Mouse (Mus musculus) myocyte (in vitro differentiated cells): ENCODE results near the gene Fbxo41. TPM values are rescaled to one million over a fixed set of nuclear protein-coding genes. Genes with fewer than 3 reads are reported as not detected.
A peak's percentile ranks its signal among the peaks of the same experiment; 100 is the strongest.

Experiments used
- H3K27me3 ChIP-seq: one replicate; pipeline ENCODE4 v1.6.1; 2011; ENCODE audit not compliant: control insufficient read depth, insufficient read depth, insufficient read length
- H3K36me3 ChIP-seq: one replicate; pipeline ENCODE4 v1.6.1; 2011; ENCODE audit not compliant: control insufficient read depth, insufficient read depth
- H3K4me2 ChIP-seq: one replicate; pipeline ENCODE4 v1.6.1; 2011; ENCODE audit warnings: low read depth, control low read depth
- H3K4me3 ChIP-seq: one replicate; pipeline ENCODE4 v1.5.1; 2011; ENCODE audit warnings: mild to moderate bottlenecking, control low read depth, moderate library complexity
- H3K79me2 ChIP-seq: one replicate; pipeline ENCODE4 v1.6.1; 2011; ENCODE audit not compliant: control insufficient read depth, insufficient read depth
- H3ac ChIP-seq: one replicate; pipeline ENCODE4 v1.6.1; 2011; ENCODE audit not compliant: control insufficient read depth, insufficient read length
- CEBPB ChIP-seq: IDR thresholded peaks from 2 replicates; pipeline ENCODE4 v1.6.1; 2011; ENCODE audit warnings: mild to moderate bottlenecking, moderate library complexity; ENCODE audit not compliant: poor library complexity, insufficient read depth, severe bottlenecking
- E2F4 ChIP-seq: IDR thresholded peaks from one replicate; pipeline ENCODE4 v1.6.1; 2011; ENCODE audit warnings: mild to moderate bottlenecking, control low read depth, moderate library complexity; ENCODE audit not compliant: insufficient read depth
- MAX ChIP-seq: IDR thresholded peaks from one replicate; pipeline ENCODE4 v1.6.1; 2011; ENCODE audit warnings: low read depth, mild to moderate bottlenecking, control low read depth
- MYOD1 ChIP-seq, 3 experiments: IDR thresholded peaks; one replicate each; pipeline ENCODE4 v1.6.1; 2011; ENCODE audit warnings: control low read depth in 2 of 3, low read depth in 2 of 3, mild to moderate bottlenecking in 2 of 3, moderate library complexity in 1 of 3; ENCODE audit not compliant: insufficient read length in 2 of 3, control insufficient read depth in 1 of 3
- MYOG ChIP-seq, 3 experiments: IDR thresholded peaks; one replicate each; pipeline ENCODE4 v1.6.1; 2011; ENCODE audit warnings: control low read depth in 2 of 3, low read depth in 2 of 3, mild to moderate bottlenecking in 2 of 3; ENCODE audit not compliant: insufficient read length in 2 of 3, control insufficient read depth in 1 of 3, insufficient read depth in 1 of 3
- POLR2A ChIP-seq: IDR thresholded peaks from one replicate; pipeline ENCODE4 v1.6.1; 2011; ENCODE audit warnings: low read depth, mild to moderate bottlenecking, control low read depth, moderate library complexity; ENCODE audit not compliant: insufficient read length
- POLR2AphosphoS2 ChIP-seq: IDR thresholded peaks from one replicate; pipeline ENCODE4 v1.6.1; 2011; ENCODE audit warnings: low read depth, control low read depth; ENCODE audit not compliant: insufficient read length
- REST ChIP-seq: IDR thresholded peaks from one replicate; pipeline ENCODE4 v1.6.1; 2011; ENCODE audit warnings: mild to moderate bottlenecking, control low read depth, moderate library complexity; ENCODE audit not compliant: insufficient read depth, insufficient read length
- SRF ChIP-seq: IDR thresholded peaks from one replicate; pipeline ENCODE4 v1.6.1; 2011; ENCODE audit warnings: low read depth; ENCODE audit not compliant: control insufficient read depth, insufficient read length
- TCF12 ChIP-seq: IDR thresholded peaks from one replicate; pipeline ENCODE4 v1.6.1; 2011; ENCODE audit warnings: mild to moderate bottlenecking, control low read depth; ENCODE audit not compliant: poor library complexity, insufficient read depth, severe bottlenecking
- TCF3 ChIP-seq: IDR thresholded peaks from one replicate; pipeline ENCODE4 v1.6.1; 2011; ENCODE audit warnings: low read depth, control low read depth; ENCODE audit not compliant: insufficient read length
- USF1 ChIP-seq: IDR thresholded peaks from one replicate; pipeline ENCODE4 v1.6.1; 2011; ENCODE audit warnings: low read depth, mild to moderate bottlenecking, control low read depth, moderate library complexity
- polyA plus RNA-seq: library from polyadenylated mRNA; unstranded; fragments of >200 nt; fragmentation: generic; extraction: Trizol; gene quantifications from one replicate; pipeline ENCODE4 v1.2.1, GENCODE M21; 2012; ENCODE audit warnings: missing spikeins

Gene Fbxo41
- polyA plus RNA-seq, 1 experiment = not detected

GRCm38 (mm10) chr6:85475581-85475980, 27.2 kb downstream of the Fbxo41 start:
- H3K79me2 ChIP-seq = no peaks in the 10 kb centered on the region
- H3ac ChIP-seq = no peak overlapping the region
- H3K27me3 ChIP-seq = peaks cover 27% of the 10 kb centered on the region
- no peak overlapping the region for H3K4me3 ChIP-seq
- TF ChIP-seq CEBPB (no peak), REST (no peak), MYOD1 (IDR thresholded peaks at IDR 0.05; ENCODE audit: control insufficient read depth in 1 of 3, insufficient read length in 2 of 3, low read depth in 2 of 3) (no peak), POLR2AphosphoS2 (no peak), MYOG (IDR thresholded peaks at IDR 0.05; ENCODE audit: control insufficient read depth in 1 of 3, insufficient read depth in 1 of 3, insufficient read length in 2 of 3, low read depth in 2 of 3) (no peak), POLR2A (no peak), E2F4 (no peak)
- no peaks in the 10 kb centered on the region for H3K36me3 ChIP-seq
- H3K4me2 ChIP-seq = no peak overlapping the region

- H3K27me3 ChIP-seq = peaks cover 1% of the 10 kb centered on the region
Observed at GRCm38 (mm10) chr6:85472542-85472941, 30.3 kb downstream of the Fbxo41 start.

DNA sequence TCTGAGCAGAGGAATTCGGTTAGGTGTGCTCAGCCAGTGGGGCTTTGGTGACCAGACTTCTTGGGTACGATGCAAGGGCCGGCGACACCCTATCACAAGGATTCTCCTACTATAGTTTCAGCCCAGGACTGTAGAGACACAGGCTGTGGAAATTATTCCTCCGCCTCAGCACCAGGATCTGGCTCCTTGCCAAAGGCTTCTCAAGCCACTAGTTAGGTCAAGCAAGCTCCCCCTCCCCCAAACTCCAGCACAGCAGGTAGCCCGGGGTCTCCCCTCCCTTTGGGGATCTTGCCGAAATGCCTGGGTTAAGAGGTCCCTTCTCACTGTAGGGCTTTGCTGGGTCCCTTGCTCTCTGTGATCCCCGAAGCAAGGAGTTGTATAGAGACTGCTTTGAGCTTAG, 30.8 kb downstream of the Fbxo41 start:
- no peaks in the 10 kb centered on the region for H3K79me2 ChIP-seq
- H3K27me3 ChIP-seq = no peaks in the 10 kb centered on the region
- H3K4me2 ChIP-seq = no peak overlapping the region
- no peak for TF ChIP-seq TCF3
- no peak for TF ChIP-seq POLR2AphosphoS2
- no peak for TF ChIP-seq USF1
- TF ChIP-seq SRF = no peak
- no peak for TF ChIP-seq CEBPB
- no peak for TF ChIP-seq MAX
- TF ChIP-seq REST = no peak
- TF ChIP-seq TCF12 = no peak
- TF ChIP-seq MYOG (IDR thresholded peaks at IDR 0.05; ENCODE audit: control insufficient read depth in 1 of 3, insufficient read depth in 1 of 3, insufficient read length in 2 of 3, low read depth in 2 of 3) = no peak
- TF ChIP-seq MYOD1 (IDR thresholded peaks at IDR 0.05; ENCODE audit: control insufficient read depth in 1 of 3, insufficient read length in 2 of 3, low read depth in 2 of 3) = no peak
- no peak for TF ChIP-seq POLR2A
- TF ChIP-seq E2F4 = no peak
- H3ac ChIP-seq = no peak overlapping the region
- H3K36me3 ChIP-seq = peaks cover 19% of the 10 kb centered on the region
- H3K4me3 ChIP-seq = no peak overlapping the region

More at GRCm38 (mm10) chr6:85472542-85472941, 30.3 kb downstream of the Fbxo41 start:
- Histone ChIP-seq H3K79me2 (no peaks in the 10 kb centered on the region), H3K4me3 (no peak overlapping the region), H3K36me3 (peaks cover 15% of the 10 kb centered on the region), H3K4me2 (no peak overlapping the region), H3ac (no peak overlapping the region)
- no peak for TF ChIP-seq MYOG (IDR thresholded peaks at IDR 0.05; ENCODE audit: control insufficient read depth in 1 of 3, insufficient read depth in 1 of 3, insufficient read length in 2 of 3, low read depth in 2 of 3)
- TF ChIP-seq REST = no peak
- peak in 2 of 3 experiments; percentile 66 to 72 for TF ChIP-seq MYOD1 (IDR thresholded peaks at IDR 0.05; ENCODE audit: control insufficient read depth in 1 of 3, insufficient read length in 2 of 3, low read depth in 2 of 3)

DNA sequence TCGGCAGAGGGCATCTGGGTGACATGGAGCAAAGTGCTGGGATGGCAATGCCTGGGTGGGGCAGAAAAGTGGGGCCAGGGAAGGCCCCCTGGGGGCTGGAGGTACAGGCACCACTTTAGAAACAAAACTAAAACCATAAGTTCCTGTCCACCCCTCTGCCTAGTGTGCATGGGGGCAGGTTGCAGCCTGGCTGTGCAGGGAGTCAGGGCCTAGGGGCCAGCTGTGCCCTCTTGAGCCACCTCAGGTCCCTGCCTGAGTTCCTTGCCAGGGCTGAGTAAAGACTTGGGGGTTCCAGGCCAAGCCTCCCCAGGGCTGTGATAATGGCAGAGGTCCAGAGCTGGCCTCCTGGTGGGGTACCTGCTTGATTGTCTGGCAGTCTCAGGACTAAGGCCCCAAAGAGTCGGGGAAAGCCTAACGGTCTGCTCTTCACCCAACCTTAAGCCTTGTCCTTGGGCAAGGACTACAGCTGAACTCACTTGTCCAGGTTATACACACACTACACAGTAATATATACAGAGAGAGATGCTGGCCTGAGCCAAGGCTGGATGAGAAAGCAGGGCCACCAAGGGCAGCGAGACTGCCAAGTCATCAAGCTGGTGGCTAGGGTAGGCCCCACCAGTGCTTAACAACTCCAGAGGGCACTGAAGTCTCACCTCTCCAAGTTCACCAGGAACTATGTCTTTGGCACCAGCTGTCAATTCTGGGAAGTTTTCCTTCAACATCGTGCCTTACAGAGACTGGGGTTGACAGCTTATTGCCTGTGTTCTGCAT, 32.9 kb downstream of the Fbxo41 start:
- no peak overlapping the region for H3K4me3 ChIP-seq
- no peaks in the 10 kb centered on the region for H3K27me3 ChIP-seq
- peak; percentile 81 for TF ChIP-seq POLR2AphosphoS2
- no peak for TF ChIP-seq TCF12
- H3K4me2 ChIP-seq = no peak overlapping the region
- peaks cover 40% of the 10 kb centered on the region for H3K36me3 ChIP-seq
- no peaks in the 10 kb centered on the region for H3K79me2 ChIP-seq
- H3ac ChIP-seq = no peak overlapping the region

- Histone ChIP-seq H3K27me3 (no peaks in the 10 kb centered on the region), H3K4me3 (no peak overlapping the region), H3K4me2 (no peak overlapping the region), H3K36me3 (peaks cover 83% of the 10 kb centered on the region), H3ac (no peak overlapping the region), H3K79me2 (no peaks in the 10 kb centered on the region)
- TF ChIP-seq MYOD1 (IDR thresholded peaks at IDR 0.05; ENCODE audit: control insufficient read depth in 1 of 3, insufficient read length in 2 of 3, low read depth in 2 of 3) (no peak), TCF3 (no peak), CEBPB (no peak), MYOG (IDR thresholded peaks at IDR 0.05; ENCODE audit: control insufficient read depth in 1 of 3, insufficient read depth in 1 of 3, insufficient read length in 2 of 3, low read depth in 2 of 3) (no peak), E2F4 (no peak), REST (no peak), POLR2AphosphoS2 (no peak), POLR2A (no peak), TCF12 (no peak), USF1 (no peak), SRF (no peak), MAX (no peak)
Observed at GRCm38 (mm10) chr6:85465381-85465780, 37.4 kb downstream of the Fbxo41 start.
